Mouse (Mus musculus) mammary gland, adult 2 months (tissue): ENCODE results near the gene 2310039H08Rik. TPM values are rescaled to one million over a fixed set of nuclear protein-coding genes. Genes with fewer than 3 reads are reported as not detected.

ENCODE experiments used
- polyA plus RNA-seq: library from polyadenylated mRNA; depleted of rRNA; stranded (reverse); fragments of >200 nt; gene quantifications from 2 replicates; pipeline ENCODE4 v1.2.3, GENCODE M21; 2012; ENCODE audit warnings: low replicate concordance; rRNA removed

2310039H08Rik gene
- polyA plus RNA-seq: 115 and 225 TPM in 2 replicates

DNA sequence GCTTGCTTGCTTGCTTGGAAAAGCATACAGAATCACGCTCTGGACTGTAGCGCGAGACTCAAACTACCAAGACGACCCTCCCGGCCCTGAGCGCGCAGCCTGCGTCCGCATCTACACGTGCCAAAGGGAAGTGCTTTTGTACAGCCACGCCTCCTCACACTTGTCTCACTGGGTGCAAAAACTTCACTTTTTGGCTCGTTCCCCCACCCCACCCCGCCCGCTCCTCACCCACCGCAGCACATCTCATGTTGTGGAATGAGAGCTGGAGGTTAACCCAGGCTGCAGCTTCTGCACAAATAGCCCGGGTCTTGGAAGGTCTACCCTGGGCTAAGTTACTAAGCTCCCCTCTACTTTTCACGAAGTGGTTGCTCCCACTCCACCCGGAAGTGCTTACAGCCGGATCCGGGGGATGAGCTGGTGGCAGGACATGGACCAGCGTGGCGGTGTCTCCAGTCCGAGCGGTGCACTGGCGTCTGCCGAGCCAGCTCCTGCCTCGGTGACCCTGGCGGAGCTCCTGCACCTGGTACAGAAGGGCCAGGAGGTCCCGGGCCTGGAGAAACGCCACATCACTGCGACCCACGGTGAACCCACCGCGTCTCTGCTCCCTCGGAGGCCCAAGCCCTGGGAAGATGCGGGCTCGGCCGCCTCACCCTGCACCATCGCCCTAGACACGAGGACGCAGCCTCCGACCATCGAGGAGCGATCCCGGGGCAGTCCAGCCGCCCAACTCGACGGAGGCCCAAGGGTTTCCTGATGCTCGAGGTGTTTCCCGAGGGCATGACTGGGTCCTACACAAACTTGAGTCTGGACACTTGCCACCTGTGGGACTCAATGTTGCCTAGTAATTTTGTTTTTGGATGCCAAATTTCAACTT lies at the start of gene 2310039H08Rik:
2310039H08Rik (plus strand) TSS at position 232 of the 874 bp plus-strand sequence.

DNA sequence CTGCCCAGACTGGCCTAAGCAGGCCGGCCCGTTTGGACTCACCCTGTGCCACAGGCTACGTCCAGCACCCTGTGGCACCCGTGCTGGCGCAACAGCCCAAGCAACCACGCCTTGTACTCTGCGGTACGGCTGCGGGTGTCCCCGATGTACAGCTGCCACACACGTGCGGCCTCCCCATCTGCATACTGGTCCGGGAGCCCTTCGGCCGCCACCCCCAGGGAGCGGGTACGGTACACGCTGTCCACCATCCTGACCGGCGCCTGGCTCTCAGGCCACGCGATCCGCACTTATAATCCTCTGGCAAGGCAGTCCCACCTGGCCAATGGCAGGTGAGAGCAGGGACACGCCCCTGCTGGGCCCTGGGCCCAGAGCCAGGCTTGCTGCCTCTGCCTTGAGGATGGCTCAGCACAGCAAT lies 43.5 kb upstream of the 2310039H08Rik start, which contains the start of gene Gnmt:
Gnmt (minus strand) TSS at position 265 of the 415 bp plus-strand sequence.

GRCm38 (mm10) chr17:46751794-46752556 lies 20.5 kb upstream of the 2310039H08Rik start, which contains the start of gene Cnpy3:
TSS of gene Cnpy3 (minus strand) at chr17:46752214.

DNA sequence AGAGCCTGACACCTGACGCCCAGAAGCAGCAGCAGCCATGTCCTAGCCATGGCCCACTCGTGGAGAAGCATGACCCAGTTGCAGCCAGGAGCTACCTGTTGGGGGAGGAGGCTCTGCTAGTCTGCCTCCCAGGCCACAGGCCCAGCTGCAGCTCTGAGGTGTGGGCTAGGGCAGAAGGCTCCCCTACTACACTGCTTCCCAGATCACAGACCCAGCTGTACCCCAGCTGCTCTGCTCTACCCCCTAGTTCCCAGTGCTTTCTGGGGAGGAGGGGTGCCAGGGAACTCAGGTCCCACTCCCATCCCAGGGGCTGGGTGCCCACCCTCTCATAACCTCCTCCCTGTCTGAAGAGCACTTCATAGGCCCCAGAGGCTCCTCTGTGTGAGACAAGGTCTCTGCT lies 8.9 kb upstream of the 2310039H08Rik start, which contains the start of gene Ptcra:
Ptcra (minus strand) TSS at position 169 of the 400 bp plus-strand sequence.

DNA sequence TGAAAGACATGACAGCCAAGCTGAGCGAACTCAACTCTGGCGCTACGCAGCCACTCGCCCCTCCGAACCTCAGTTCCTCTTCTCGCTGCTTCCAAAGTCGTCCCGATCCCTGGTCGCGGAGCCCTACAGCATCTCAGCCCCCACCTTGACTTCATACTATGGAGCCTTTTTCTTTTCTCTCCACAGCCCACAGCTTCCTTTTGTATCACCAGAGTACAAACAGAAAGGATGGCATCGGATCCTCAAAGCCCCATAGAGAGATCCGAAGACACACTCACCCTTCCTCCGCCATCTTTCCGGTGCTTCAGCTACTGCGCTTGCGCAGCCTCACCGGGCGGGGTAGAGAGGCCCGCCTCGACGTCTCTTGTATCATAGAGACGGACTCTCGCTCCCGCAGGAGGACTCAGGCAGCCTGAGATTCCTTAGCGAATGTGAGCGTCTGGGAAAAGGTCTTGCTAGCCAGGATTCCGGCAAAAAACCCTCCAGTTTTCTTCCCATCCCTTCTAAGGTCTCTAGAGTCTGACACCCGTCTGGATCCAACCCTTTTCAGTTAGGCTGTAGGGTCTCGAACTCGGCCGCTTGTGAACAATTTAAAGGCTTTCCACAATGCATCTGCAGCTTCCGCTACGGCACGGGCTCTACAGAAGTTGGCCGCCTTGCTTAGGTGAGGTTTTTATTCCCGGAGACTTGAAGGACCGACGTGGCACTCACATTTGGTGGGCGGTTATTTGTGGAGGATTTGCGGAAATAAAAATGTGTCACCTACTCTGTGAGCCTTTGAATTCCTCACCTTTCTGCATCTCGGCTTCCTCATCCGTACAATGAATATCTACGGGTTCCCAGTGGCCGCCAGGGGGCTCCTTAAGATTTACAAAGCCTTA lies 10.1 kb downstream of the 2310039H08Rik start, which contains the start of gene Rpl7l1:
Rpl7l1 (minus strand) TSS at position 332 of the 881 bp plus-strand sequence.

Other genes with a start within 250 kb of the 2310039H08Rik start
- 28.6 and 40.6 TPM in 2 replicates for gene Cul9, start 226.2 kb upstream of the 2310039H08Rik start, polyA plus RNA-seq
- 176 and 261 TPM in 2 replicates for gene Srf, start 216.5 kb upstream of the 2310039H08Rik start, polyA plus RNA-seq
- 14.6 and 22.5 TPM in 2 replicates for gene Ptk7, start 143.1 kb upstream of the 2310039H08Rik start, polyA plus RNA-seq
- 14.0 and 17.3 TPM in 2 replicates for gene Klc4, start 126.6 kb upstream of the 2310039H08Rik start, polyA plus RNA-seq
- gene Mrpl2, start 126.4 kb upstream of the 2310039H08Rik start, polyA plus RNA-seq: 83.5 and 162 TPM in 2 replicates
- 36.6 and 61.4 TPM in 2 replicates for gene Cul7, start 122.3 kb upstream of the 2310039H08Rik start, polyA plus RNA-seq
- gene Rrp36, start 98.3 kb upstream of the 2310039H08Rik start, polyA plus RNA-seq: 29.3 and 29.6 TPM in 2 replicates
- 48.0 and 62.7 TPM in 2 replicates for gene Mea1, start 93.8 kb upstream of the 2310039H08Rik start, polyA plus RNA-seq
- gene Klhdc3, start 91.7 kb upstream of the 2310039H08Rik start, polyA plus RNA-seq: 83.6 and 114 TPM in 2 replicates
- gene Ppp2r5d, start 67.5 kb upstream of the 2310039H08Rik start, polyA plus RNA-seq: 57.9 and 60.6 TPM in 2 replicates
- 72.0 and 135 TPM in 2 replicates for gene Pex6, start 61.2 kb upstream of the 2310039H08Rik start, polyA plus RNA-seq
- gene Gnmt, start 43.5 kb upstream of the 2310039H08Rik start, polyA plus RNA-seq: 1.8 and 15.7 TPM in 2 replicates
- 47.8 and 60.7 TPM in 2 replicates for gene Cnpy3, start 20.4 kb upstream of the 2310039H08Rik start, polyA plus RNA-seq
- not detected in 2 replicates for gene Ptcra, start 8.9 kb upstream of the 2310039H08Rik start, polyA plus RNA-seq
- 15.8 and 25.4 TPM in 2 replicates for gene Rpl7l1, start 10.0 kb downstream of the 2310039H08Rik start, polyA plus RNA-seq
- gene Bicral, start 85.8 kb downstream of the 2310039H08Rik start, polyA plus RNA-seq: 10.7 and 10.8 TPM in 2 replicates
- 14.8 and 25.2 TPM in 2 replicates for gene Tbcc, start 118.0 kb downstream of the 2310039H08Rik start, polyA plus RNA-seq
- not detected in 2 replicates for gene Prph2, start 137.8 kb downstream of the 2310039H08Rik start, polyA plus RNA-seq
- 29.4 and 46.9 TPM in 2 replicates for gene Ubr2, start 237.9 kb downstream of the 2310039H08Rik start, polyA plus RNA-seq